Mouse (Mus musculus) right cerebral cortex, adult 2 months (tissue): ENCODE results near the gene Clca3a2.
"Not testable (repeated sequence)": the region's sequence is repeated elsewhere in the genome, so short reads cannot be mapped to it uniquely, and the experiment has no call there.

Source experiments
- DNase-seq, 2 experiments: peaks; one replicate each; pipeline ENCODE4 v3.0.0; 2021 to 2022; ENCODE audit warnings: low spot score in 2 of 2

Gene Clca3a2

DNA sequence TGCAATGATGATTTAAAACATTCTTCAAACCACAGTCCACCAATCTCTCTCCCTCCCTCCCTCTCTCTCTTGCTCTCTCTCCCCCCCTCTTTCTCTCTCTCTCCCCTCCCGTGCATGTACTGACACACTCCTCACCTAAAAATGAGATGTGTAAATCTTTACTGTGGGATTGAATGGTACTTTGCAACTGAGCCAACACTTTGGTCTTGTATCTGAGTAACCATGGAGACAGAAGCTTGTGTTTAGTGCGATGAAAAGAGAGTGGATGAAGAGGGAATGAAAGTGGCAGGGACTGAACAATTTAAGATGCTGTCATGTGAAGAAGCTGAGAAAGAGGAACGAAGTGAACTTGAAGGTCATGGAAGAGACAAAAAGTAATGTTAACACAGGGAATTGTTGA, 71.6 kb downstream of the Clca3a2 start:
- not testable (repeated sequence) for DNase-seq
